Mouse (Mus musculus) embryonic facial prominence, embryonic 11.5 days (tissue): ENCODE data around the gene Cyp2d10. TPM values are rescaled to one million over a fixed set of nuclear protein-coding genes. Genes with fewer than 3 reads are reported as not detected.
A peak's percentile ranks its signal among the peaks of the same experiment; 100 is the strongest.
"Not testable (repeated sequence)": the region's sequence is repeated elsewhere in the genome, so short reads cannot be mapped to it uniquely, and the experiment has no call there.

ENCODE experiments used
- ATAC-seq: fragments of 200-750 bp; cut with Nextera tagmentation; replicated peaks from 2 replicates; pipeline ENCODE4 v1.8.0; 2017; ENCODE audit warnings: low read depth; ENCODE audit not compliant: insufficient number of reproducible peaks, low FRiP score, low TSS enrichment
- DNase-seq: peaks from one replicate; pipeline ENCODE4 v3.0.0-alpha.2; 2015; ENCODE audit warnings: low spot score
- H3K27ac ChIP-seq: fragments of 300-500 bp; sonication (generic); replicated peaks from 2 replicates; pipeline ENCODE4 v1.5.1; 2014; ENCODE audit warnings: mild to moderate bottlenecking, low read depth, low read length, control low read depth
- H3K27me3 ChIP-seq: fragments of 300-500 bp; sonication (generic); 2 replicates; pipeline ENCODE4 v1.6.1; 2014; ENCODE audit warnings: mild to moderate bottlenecking, low read length, moderate library complexity, mixed read lengths; ENCODE audit not compliant: control insufficient read depth, insufficient read depth
- H3K36me3 ChIP-seq: fragments of 300-500 bp; sonication (generic); replicated peaks from 2 replicates; pipeline ENCODE4 v1.6.1; 2014; ENCODE audit warnings: low read depth, mild to moderate bottlenecking, low read length, moderate library complexity, mixed read lengths; ENCODE audit not compliant: control insufficient read depth, insufficient read depth
- H3K4me1 ChIP-seq: fragments of 300-500 bp; sonication (generic); 2 replicates; pipeline ENCODE4 v1.6.1; 2014; ENCODE audit warnings: low read length, mixed read lengths; ENCODE audit not compliant: control insufficient read depth, insufficient read depth
- H3K4me2 ChIP-seq: fragments of 300-500 bp; sonication (generic); 2 replicates; pipeline ENCODE4 v1.6.1; 2014; ENCODE audit warnings: low read depth, mild to moderate bottlenecking, control low read depth, low read length, moderate library complexity
- H3K4me3 ChIP-seq: fragments of 300-500 bp; sonication (generic); 2 replicates; pipeline ENCODE4 v1.5.1; 2014; ENCODE audit warnings: low read depth, low read length, control low read depth
- H3K9ac ChIP-seq: fragments of 300-500 bp; sonication (generic); replicated peaks from 2 replicates; pipeline ENCODE4 v1.6.1; 2014; ENCODE audit warnings: mild to moderate bottlenecking, control low read depth, low read length
- H3K9me3 ChIP-seq: fragments of 300-500 bp; sonication (generic); replicated peaks from 2 replicates; pipeline ENCODE4 v1.6.1; 2016; ENCODE audit warnings: mild to moderate bottlenecking, low read length, inconsistent platforms, mixed read lengths; ENCODE audit not compliant: control insufficient read depth
- whole genome bisulfite sequencing: fragments of 180-500 bp; shearing (Covaris S2); extraction: QIAGEN DNeasy Blood & Tissue Kit; methylation state at CpG from one replicate; pipeline ENCODE4 v1.1.7; 2014; 5-methylcytosine and 5-hydroxymethylcytosine counted together
- polyA plus RNA-seq: library from polyadenylated mRNA; unstranded; fragments of >200 nt; fragmentation: Nextera tagmentation; extraction: Ambion mirVana; gene quantifications from 2 replicates; pipeline ENCODE4 v1.2.1, GENCODE M21; 2014

Gene Cyp2d10
- polyA plus RNA-seq, 1 experiment from 2014 or later: not detected

- H3K4me1 ChIP-seq: no peaks in the 10 kb centered on the region
These were observed 38.8 kb downstream of the Cyp2d10 start for GRCm38 (mm10) chr15:82368146-82368545.

DNA sequence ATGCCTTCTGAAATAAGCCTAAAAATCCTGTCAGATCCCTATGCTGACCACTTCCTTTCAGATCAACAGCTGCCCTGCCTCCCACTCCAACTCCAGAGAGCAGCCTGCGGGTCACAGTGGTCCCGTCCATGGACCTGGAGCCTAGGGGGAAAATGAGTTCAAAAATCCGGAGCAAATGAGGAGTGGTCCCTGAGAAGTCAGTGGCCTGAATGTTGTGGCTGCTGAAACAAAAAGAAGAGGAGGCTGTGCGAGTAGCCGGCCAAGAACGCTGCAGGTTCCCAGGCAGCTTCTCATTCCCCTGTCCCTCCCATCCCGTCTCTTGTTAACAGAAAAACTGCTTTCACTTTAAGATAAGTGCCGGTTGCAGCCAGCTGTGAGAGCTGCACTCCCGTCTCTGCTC, 42.4 kb downstream of the Cyp2d10 start:
- H3K36me3 ChIP-seq, ATAC-seq, H3K27ac ChIP-seq, H3K4me1 ChIP-seq, H3K4me2 ChIP-seq, H3K27me3 ChIP-seq, H3K9ac ChIP-seq, DNase-seq, H3K9me3 ChIP-seq, H3K4me3 ChIP-seq: not testable (repeated sequence)
- WGBS: 13% methylated on average over 5 of the region's 9 CpGs

More at GRCm38 (mm10) chr15:82368146-82368545, 38.8 kb downstream of the Cyp2d10 start:
- Histone ChIP-seq H3K9me3 (no peaks in the 10 kb centered on the region), H3K9ac (no peak overlapping the region), H3K4me3 (no peak overlapping the region), H3K4me2 (no peak overlapping the region), H3K27ac (no peak overlapping the region), H3K27me3 (no peaks in the 10 kb centered on the region), H3K36me3 (no peaks in the 10 kb centered on the region)
- ATAC-seq: no peak
- no peak for DNase-seq
- WGBS: 83% methylated on average over 4 of the region's 4 CpGs

GRCm38 (mm10) chr15:82363801-82364200, 43.2 kb downstream of the Cyp2d10 start:
- ATAC-seq, H3K4me3 ChIP-seq, H3K4me2 ChIP-seq, H3K4me1 ChIP-seq, H3K9ac ChIP-seq, H3K27ac ChIP-seq, H3K9me3 ChIP-seq, H3K36me3 ChIP-seq, H3K27me3 ChIP-seq, DNase-seq: not testable (repeated sequence)
- 74% methylated on average over 7 of the region's 12 CpGs for WGBS

DNA sequence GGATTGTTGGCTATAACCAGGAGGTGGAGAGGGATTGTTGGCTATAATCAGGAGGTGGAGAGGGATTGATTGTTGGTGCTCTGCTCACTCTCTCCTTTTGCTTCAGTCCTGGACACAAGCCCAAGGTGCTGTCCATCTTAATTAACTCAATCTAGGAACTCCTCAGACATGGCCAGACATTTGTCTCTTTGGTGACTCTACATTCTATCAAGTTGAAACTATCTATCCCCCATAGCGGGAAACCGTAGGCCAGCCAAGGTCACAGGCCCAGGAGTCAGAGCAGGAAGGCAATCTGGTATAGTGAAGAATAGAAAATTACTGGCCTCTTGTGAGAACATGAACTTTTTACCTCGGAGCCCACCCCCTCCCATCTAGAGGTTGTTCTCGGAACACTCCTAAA, 44.8 kb downstream of the Cyp2d10 start:
- H3K4me3 ChIP-seq: no peak overlapping the region
- ATAC-seq (no peak), DNase-seq (no peak)

GRCm38 (mm10) chr15:82361459-82362018, 45.5 kb downstream of the Cyp2d10 start:
- no peak for DNase-seq

More for the DNA sequence above, 44.8 kb downstream of the Cyp2d10 start:
- H3K9ac ChIP-seq: no peak overlapping the region
- H3K27me3 ChIP-seq: no peaks in the 10 kb centered on the region
- 89% methylated on average over 3 of the region's 4 CpGs for WGBS
- H3K27ac ChIP-seq: no peak overlapping the region
- no peaks in the 10 kb centered on the region for H3K9me3 ChIP-seq
- no peaks in the 10 kb centered on the region for H3K36me3 ChIP-seq
- no peaks in the 10 kb centered on the region for H3K4me1 ChIP-seq
- H3K4me2 ChIP-seq: no peak overlapping the region

DNA sequence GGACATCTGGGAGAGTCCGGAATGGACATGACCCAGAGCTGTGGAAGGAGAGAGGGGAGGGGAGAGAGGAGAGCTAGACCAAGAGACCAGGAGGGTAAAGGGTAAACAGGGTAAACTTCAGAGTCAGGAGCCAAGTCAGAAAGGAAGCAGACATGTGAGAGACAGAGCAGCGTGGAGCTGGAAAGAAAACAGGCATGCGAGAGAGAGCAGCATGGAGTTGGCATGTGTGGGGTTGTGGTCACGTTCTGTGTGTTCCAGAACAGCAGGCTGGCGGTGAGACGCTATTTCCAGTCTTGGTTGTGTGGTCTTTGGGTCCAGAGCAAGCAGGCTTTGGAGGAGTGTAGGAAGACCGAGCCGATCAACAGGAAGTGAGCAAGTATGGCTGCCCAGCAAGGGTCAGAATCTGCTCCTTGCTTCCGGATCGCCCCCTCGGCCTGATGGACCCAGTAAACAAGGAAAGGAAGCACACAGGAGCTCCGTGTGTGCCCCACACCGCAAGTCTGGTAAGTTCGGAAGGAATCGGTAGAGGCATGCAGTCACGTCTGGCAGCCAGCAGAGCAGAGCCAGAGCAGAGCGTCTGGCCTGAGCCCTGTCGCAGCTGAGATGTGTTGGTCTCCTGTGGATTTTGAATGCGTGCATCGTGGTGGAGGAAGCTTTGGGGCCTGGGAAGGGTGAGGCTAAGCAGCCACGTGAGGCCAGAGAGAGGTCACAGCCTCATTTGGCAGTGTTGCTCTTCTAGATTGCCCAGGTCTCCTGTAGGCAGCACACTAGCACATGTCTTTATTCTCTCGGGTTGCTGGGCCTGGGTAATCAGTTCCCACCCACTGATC, 48.3 kb downstream of the Cyp2d10 start:
- Histone ChIP-seq H3K9me3 (no peaks in the 10 kb centered on the region), H3K4me3 (no peak overlapping the region), H3K9ac (no peak overlapping the region), H3K27me3 (no peaks in the 10 kb centered on the region), H3K4me2 (no peak overlapping the region), H3K36me3 (no peaks in the 10 kb centered on the region), H3K4me1 (no peaks in the 10 kb centered on the region), H3K27ac (no peak overlapping the region)
- 66% methylated on average over 22 of the region's 22 CpGs for WGBS
- DNase-seq (no peak), ATAC-seq (no peak)

More at GRCm38 (mm10) chr15:82361459-82362018, 45.5 kb downstream of the Cyp2d10 start:
- no peak overlapping the region for H3K9ac ChIP-seq
- no peak overlapping the region for H3K4me3 ChIP-seq
- ATAC-seq: peak; percentile 14; the same call in 1 of the 2 replicates
- H3K4me2 ChIP-seq: no peak overlapping the region
- no peaks in the 10 kb centered on the region for H3K9me3 ChIP-seq
- WGBS: 69% methylated on average over 11 of the region's 11 CpGs
- H3K27me3 ChIP-seq: no peaks in the 10 kb centered on the region
- no peaks in the 10 kb centered on the region for H3K4me1 ChIP-seq
- H3K36me3 ChIP-seq: no peaks in the 10 kb centered on the region
- no peak overlapping the region for H3K27ac ChIP-seq

DNA sequence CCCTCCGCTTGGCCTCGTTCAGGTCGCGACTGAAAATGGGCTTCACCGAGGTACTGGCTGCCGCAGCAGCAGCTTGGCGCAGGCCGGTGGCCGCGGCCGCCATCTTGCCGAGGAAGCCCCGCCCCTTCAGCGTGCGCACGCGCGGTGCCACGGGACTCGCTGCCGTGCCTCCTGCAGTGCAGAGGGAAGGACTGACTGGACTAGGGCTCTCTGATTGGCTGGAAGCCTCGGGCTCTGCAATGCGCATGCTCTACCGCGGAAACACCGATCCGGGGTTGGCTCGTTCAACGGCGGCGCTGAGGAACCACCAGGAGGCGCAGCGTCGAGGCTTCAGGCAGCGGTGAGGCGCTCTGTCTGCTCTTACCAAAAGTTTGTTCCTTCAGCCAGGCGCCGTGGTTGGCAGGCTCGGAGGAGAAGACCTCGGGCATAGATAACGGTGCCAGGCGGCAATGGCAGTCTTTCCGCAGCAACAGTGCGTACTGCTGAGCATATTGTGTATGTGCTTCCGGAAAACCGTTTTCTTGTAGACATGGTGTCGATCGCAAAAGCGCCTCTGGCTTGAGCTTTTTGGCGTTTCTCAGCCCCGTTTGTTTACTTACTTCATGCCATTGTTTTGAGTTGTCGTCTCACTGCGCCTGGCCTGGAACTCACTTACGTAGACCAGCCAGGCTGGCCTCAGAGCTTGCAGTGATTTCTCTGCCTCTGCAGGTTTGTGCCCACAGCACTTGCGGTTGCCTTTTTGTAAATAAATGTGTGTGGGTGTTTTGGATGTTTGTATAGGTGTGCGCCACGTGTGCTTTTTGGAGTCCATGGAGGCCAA, 52.7 kb downstream of the Cyp2d10 start, which contains the start of gene Ndufa6:
Gene Ndufa6 (minus strand): TSS at position 197 of the 820 bp plus-strand sequence.
- Histone ChIP-seq H3K36me3 (peaks cover 5% of the 10 kb centered on the region), H3K4me1 (no peaks in the 10 kb centered on the region; the same call in 1 of the 2 replicates), H3K9me3 (no peaks in the 10 kb centered on the region), H3K4me3 (peak within 1 kb of the TSS; percentile 87), H3K9ac (peak within 1 kb of the TSS; percentile 91), H3K4me2 (peak within 1 kb of the TSS; percentile 66), H3K27ac (peak within 1 kb of the TSS; percentile 25; the same call in 1 of the 2 replicates), H3K27me3 (no peaks in the 10 kb centered on the region)
- ATAC-seq (peak; percentile 99), DNase-seq (peak; percentile 98)
- WGBS: 2% methylated on average over 56 of the region's 57 CpGs
